Mouse (Mus musculus) urinary bladder, postnatal 36 days (tissue): ENCODE results near the gene Gab1.

Experiments used
- DNase-seq, 2 experiments: peaks; one replicate each; pipeline ENCODE4 v3.0.0; 2022; ENCODE audit warnings: low spot score in 2 of 2, mixed read lengths in 1 of 2

Gene Gab1

DNA sequence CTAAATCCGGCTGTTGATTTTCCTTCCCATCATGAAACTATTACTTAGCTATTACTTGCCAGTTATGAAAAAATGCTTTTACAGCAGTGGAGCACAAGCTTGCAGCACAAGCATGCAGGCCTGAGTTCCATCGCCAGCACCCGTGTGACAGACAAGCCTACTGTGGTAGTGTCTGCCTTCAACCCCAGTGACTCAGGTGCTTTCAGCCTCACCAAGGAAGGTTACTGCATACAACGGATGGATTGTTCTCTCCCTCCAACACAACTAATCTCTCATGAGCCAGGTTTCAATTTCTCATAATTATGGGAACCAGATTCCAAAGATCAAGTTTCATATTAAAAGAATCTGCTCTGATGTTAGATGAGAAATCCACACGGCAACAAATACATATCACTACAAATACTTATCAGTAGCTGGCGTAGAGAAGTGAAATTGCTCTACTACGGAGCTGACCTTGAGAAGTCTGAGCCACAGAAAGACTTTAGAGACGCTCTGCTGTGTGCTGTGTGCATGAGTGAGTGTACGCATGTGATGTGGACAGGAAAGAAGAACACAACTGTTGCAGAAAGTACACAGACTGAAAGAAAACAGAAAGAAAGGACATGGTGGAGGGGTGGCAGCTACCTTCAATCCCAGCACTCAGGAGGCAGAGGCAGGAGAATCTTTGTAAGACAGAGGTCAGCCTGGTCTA is 36.4 kb downstream of the Gab1 start:
- DNase-seq = no peak

- no peak for DNase-seq
Observed at GRCm38 (mm10) chr8:80842514-80842913, 37.8 kb downstream of the Gab1 start.

- DNase-seq = no peak
Observed at GRCm38 (mm10) chr8:80840090-80840489, 40.2 kb downstream of the Gab1 start.

DNA sequence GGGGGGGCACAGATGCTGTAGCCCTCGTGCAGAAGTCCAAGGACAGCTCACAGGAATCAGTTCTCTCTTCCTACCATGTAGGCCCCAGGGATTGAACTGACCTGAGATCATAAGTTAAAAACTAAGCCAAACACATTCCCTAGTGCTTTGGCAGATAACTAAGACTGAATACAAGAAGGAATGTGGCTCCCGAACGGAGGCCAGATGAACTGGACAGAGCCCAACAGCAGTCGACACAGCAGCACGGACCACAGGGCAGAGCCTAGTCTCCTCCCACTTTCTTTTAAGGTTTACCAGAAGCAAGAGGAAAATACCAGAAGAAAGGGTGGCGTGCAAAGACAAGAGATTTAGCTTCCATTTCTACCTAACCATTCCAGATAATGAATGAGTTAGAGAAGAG is 42.1 kb downstream of the Gab1 start:
- peak in 1 of 2 experiments; percentile 39 for DNase-seq

- DNase-seq = no peak
Observed at GRCm38 (mm10) chr8:80835401-80835800, 44.9 kb downstream of the Gab1 start.

GRCm38 (mm10) chr8:80834443-80834842 is 45.9 kb downstream of the Gab1 start:
- no peak for DNase-seq

DNA sequence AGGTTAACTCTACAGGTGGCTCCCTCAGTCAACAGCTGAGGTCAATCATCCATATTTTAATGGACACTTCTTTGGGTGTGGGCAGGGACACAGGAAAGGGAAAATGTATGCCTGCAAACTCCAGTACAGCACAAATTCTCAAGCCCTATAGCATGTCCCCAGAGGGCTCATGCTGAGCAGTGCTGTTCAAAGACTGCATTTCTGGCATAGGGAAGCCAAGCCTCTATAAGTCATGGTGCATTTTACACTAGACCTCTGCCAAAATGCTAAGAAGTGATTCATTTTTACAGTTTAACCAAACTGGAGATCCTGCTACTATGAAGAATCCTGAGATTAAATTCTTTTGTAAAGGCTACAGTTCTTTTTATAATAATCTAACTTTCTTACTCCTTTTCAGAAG is 47.8 kb downstream of the Gab1 start:
- no peak for DNase-seq

DNA sequence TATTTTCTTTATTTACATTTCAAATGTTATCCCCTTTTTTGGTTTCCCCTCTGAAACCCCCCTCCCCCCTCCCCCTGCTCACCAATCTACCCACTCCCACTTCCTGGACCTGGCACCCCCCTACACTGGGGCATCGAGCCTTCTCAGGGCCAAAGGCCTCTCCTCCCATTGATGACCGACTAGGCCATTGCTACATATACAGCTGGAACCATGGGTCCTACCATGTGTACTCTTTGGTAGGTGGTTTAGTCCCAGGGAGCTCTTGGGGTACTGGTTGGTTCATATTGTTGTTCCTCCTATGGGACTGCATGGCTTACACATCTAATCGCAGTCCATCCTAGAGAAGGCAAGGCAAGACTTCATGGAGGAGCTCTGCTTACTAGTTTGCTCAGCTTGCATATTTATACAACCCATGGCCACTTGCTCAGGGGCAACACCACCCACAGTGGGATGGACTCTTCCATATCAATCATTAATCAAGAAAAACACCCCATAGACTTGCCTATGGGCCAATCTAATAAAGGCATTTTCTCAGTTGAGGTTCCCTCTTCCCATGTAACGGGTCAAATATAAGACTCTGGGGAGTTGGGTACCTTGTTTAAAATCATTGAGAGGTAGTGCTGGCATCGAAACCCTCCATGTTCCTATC is 48.3 kb downstream of the Gab1 start:
- DNase-seq = no peak

- no peak for DNase-seq
Observed at GRCm38 (mm10) chr8:80830724-80831566, 49.4 kb downstream of the Gab1 start.

GRCm38 (mm10) chr8:80830141-80830540 is 50.2 kb downstream of the Gab1 start:
- DNase-seq = no peak

- DNase-seq = peak in 1 of 2 experiments; percentile 34
Observed at GRCm38 (mm10) chr8:80826996-80827395, 53.3 kb downstream of the Gab1 start.

DNA sequence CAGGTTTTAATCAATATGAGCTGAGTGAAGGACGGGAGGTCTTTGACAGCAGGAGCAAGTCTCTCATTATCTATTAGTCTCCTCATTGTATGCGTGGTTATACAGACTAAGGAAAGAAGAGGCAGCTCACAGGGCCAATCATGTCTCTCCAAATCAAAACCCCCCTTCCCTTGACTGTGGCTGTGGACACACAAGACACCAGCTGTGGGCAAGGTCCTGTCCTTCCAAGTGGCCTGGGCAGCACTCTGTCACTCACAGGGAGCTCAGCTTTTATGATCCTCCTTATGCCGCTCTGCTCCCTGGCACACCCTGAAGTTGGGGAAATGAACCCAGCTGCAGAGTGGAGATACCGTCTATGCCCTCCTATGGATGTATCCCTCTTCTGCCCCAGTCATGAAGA is 55.2 kb downstream of the Gab1 start:
- DNase-seq = no peak

DNA sequence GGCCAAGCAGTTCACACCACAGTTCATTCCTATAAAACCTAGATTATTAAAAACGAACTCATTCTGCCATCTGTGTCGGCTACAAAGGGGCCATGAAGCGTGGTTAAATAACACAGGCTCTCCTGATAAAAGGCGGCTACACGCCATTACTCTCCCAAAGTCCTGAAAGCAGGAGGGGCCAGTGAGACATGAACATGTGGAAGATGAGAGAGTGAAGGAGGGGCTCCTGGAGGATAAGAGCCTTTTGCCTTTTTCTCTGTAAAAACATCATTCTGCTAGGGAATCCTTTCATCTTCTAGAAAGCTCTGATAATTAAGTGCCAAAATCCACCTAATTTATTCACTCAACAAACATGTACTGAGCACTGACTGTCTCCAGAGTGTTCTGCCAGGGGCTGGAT is 55.9 kb downstream of the Gab1 start:
- DNase-seq = no peak

GRCm38 (mm10) chr8:80823250-80823649 is 57.1 kb downstream of the Gab1 start:
- no peak for DNase-seq

GRCm38 (mm10) chr8:80821367-80822225 is 58.7 kb downstream of the Gab1 start:
- no peak for DNase-seq

GRCm38 (mm10) chr8:80818978-80819377 is 61.3 kb downstream of the Gab1 start:
- no peak for DNase-seq

GRCm38 (mm10) chr8:80817065-80817464 is 63.3 kb downstream of the Gab1 start:
- DNase-seq = no peak

GRCm38 (mm10) chr8:80815179-80815578 is 65.1 kb downstream of the Gab1 start:
- DNase-seq = no peak

DNA sequence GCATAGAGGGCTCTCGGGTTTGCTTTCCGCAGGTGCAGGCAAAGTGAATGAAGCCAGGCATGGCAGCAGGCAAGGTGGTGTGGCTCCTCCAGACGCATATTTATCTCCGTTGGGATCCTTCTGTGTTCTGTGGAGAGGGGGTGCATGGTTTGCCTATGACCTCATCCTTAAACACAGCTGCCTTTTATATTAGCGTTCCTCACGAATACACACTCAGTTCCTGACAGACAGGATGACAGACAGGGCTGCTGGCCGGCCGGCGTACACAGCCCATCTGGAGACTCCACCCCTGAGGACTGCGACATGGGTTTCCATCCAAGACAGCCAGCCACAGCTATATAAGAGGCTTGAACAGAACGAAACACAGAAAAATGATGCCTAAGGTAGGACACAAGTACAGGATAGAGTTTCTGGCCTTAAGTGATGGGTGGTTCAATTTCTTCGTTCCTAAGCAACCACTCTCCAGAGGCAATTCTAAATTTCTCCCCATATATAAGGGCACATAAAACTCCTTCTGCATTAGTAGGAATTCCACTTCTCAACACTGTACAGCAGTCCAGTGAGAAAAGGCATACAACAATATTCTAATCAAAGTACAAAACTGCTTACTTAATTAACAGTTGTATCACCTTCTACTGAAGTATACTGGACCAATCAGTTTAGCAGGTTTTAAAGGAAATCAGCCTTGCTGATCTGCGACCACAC is 66.1 kb downstream of the Gab1 start:
- DNase-seq = no peak

- DNase-seq = no peak
Observed at GRCm38 (mm10) chr8:80813439-80813838, 66.9 kb downstream of the Gab1 start.

DNA sequence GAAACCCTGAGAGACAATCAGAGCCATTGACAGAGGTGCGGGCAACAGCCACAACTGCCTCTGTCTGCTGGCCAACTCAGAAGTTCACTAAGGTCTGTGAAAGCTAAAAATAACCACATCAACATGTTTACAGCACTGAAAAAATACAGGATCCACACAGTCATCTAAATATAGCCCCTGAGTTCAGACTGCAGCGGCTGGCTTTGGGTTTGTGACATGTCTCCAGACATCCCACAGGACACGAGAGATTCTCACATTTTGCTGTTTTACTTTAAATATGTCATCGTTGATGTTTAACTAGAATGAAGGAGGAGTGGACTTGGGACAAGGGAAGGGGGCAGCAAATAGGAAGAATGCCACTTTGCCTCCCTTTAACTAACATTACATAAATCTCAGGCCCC is 68.7 kb downstream of the Gab1 start:
- no peak for DNase-seq
